Comparison of ENCODE assay signal across 22 mouse cellular contexts in the genomic region with DNA sequence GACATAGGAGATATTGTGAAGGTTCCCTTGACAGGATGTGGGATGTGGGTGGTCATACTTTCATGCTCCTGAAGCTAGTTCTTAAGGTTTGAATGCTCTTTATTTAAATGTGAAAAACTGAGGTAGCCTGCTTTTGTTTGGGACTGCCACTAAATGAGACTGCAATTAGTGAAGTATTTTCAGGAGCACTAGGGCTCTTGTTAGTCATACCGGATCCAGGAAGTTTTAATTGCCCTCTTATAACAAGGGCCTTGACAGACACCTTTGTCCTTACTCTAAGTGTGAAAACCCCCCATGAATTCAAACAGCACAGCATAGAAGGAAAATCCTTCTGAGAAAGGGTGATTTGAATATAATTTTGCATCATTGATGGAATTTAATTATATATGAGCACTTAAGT.
"Had no signal": no experiment of that assay in that cellular context is flagged by ENCODE, and none has a peak within 500 bp of the region (broad histone marks: within the 10 kb centered on the region; RNA-seq: fewer than 3 reads in every experiment).

No protein-coding gene starts in this region.

- H3K9ac ChIP-seq: limb, embryonic 13.5 days; liver, embryonic 12.5 days; liver, embryonic 15.5 days; lung, embryonic 15.5 days; midbrain, embryonic 12.5 days; midbrain, embryonic 15.5 days; neural tube, embryonic 12.5 days; neural tube, embryonic 15.5 days; stomach, embryonic 15.5 days had no signal

- ATAC-seq: liver, embryonic 12.5 days; midbrain, embryonic 15.5 days had no signal

- H3K36me3 ChIP-seq: limb, embryonic 10.5 days; limb, embryonic 13.5 days; liver, embryonic 12.5 days; liver, embryonic 15.5 days; lung, embryonic 15.5 days; midbrain, embryonic 12.5 days; midbrain, embryonic 15.5 days; neural tube, embryonic 12.5 days; neural tube, embryonic 15.5 days; stomach, embryonic 15.5 days had no signal

- H3K9me3 ChIP-seq: limb, embryonic 10.5 days; limb, embryonic 13.5 days; liver, embryonic 12.5 days; liver, embryonic 15.5 days; lung, embryonic 15.5 days; midbrain, embryonic 12.5 days; midbrain, embryonic 15.5 days; neural tube, embryonic 12.5 days; neural tube, embryonic 15.5 days; stomach, embryonic 15.5 days had no signal

- H3K4me2 ChIP-seq: limb, embryonic 13.5 days; liver, embryonic 12.5 days; liver, embryonic 15.5 days; lung, embryonic 15.5 days; midbrain, embryonic 12.5 days; midbrain, embryonic 15.5 days; neural tube, embryonic 12.5 days; neural tube, embryonic 15.5 days; stomach, embryonic 15.5 days had no signal

- H3K27me3 ChIP-seq: limb, embryonic 13.5 days; liver, embryonic 12.5 days; liver, embryonic 15.5 days; lung, embryonic 15.5 days; midbrain, embryonic 12.5 days; midbrain, embryonic 15.5 days; neural tube, embryonic 12.5 days; neural tube, embryonic 15.5 days; stomach, embryonic 15.5 days had no signal

- H3K27ac ChIP-seq: kidney, postnatal 0 days; layer of hippocampus, adult 2 months; limb, embryonic 10.5 days; limb, embryonic 13.5 days; liver, embryonic 12.5 days; liver, embryonic 15.5 days; lung, embryonic 15.5 days; midbrain, embryonic 12.5 days; midbrain, embryonic 15.5 days; neural tube, embryonic 12.5 days; neural tube, embryonic 15.5 days; stomach, embryonic 15.5 days had no signal

- DNase-seq: kidney, postnatal 25 days; layer of hippocampus, adult 9-11 months; liver; lung, adult 18-20 months; lung, postnatal 10 days; lung, postnatal 36 days; right cerebral cortex, adult 18-20 months; right cerebral cortex, postnatal 14 days; right cerebral cortex, postnatal 4 days; thymus, postnatal 25 days had no signal

- H3K4me1 ChIP-seq: limb, embryonic 10.5 days; limb, embryonic 13.5 days; liver, embryonic 12.5 days; liver, embryonic 15.5 days; lung, embryonic 15.5 days; midbrain, embryonic 12.5 days; midbrain, embryonic 15.5 days; neural tube, embryonic 12.5 days; neural tube, embryonic 15.5 days; stomach, embryonic 15.5 days had no signal

- H3K4me3 ChIP-seq: layer of hippocampus, adult 2 months; limb, embryonic 10.5 days; limb, embryonic 13.5 days; liver, embryonic 12.5 days; liver, embryonic 15.5 days; lung, embryonic 15.5 days; midbrain, embryonic 12.5 days; midbrain, embryonic 15.5 days; neural tube, embryonic 12.5 days; neural tube, embryonic 15.5 days; stomach, embryonic 15.5 days had no signal
